26 mouse cellular contexts compared by ENCODE assay signal in genomic region chr17:80723092-80723491, GRCm38 (mm10). TPM values are rescaled to one million over a fixed set of nuclear protein-coding genes. Genes with fewer than 3 reads are reported as not detected.
DNase-seq lines count a peak whose midpoint lies in the region; TF ChIP-seq lines count a peak whose summit lies in the region.
"Had no signal": no experiment of that assay in that cellular context is flagged by ENCODE, and none has a peak within 500 bp of the region (broad histone marks: within the 10 kb centered on the region; RNA-seq: fewer than 3 reads in every experiment).

No protein-coding gene starts in this region.

- TF ChIP-seq CTCF in gastrocnemius, adult 2 months (IDR thresholded peaks at IDR 0.05): peak; percentile 28; the same call in 1 of the 2 replicates
- TF ChIP-seq CTCF in layer of hippocampus, adult 2 months (conservative IDR thresholded peaks at IDR 0.05): peak; percentile 48
- TF ChIP-seq CTCF in brain, embryonic 14.5 days (IDR thresholded peaks at IDR 0.05; ENCODE audit: borderline replicate concordance, extremely low read depth, insufficient read depth, insufficient read length): peak; percentile 30; the same call in 1 of the 2 replicates

- intact Hi-C loops in gastrocnemius, adult 2 months (cut with DNase I): no loop called here

- peak overlapping the region; percentile 11; the same call in 1 of the 2 replicates for H3K4me3 ChIP-seq in gastrocnemius, adult 2 months
- H3K4me3 ChIP-seq in layer of hippocampus, adult 2 months: no peak overlapping the region
- H3K4me3 ChIP-seq: forebrain, embryonic 13.5 days; heart, embryonic 12.5 days; hindbrain, embryonic 13.5 days; midbrain, embryonic 15.5 days; myocyte; neural tube, embryonic 13.5 days had no signal

- no peak for DNase-seq in gastrocnemius, adult 2 months
- no peak for DNase-seq in gastrocnemius, postnatal 10 days
- DNase-seq in layer of hippocampus, adult 2 months (ENCODE audit: low spot score in 2 of 2): no peak
- DNase-seq in layer of hippocampus, postnatal 25 days (ENCODE audit: extremely low spot score in 1 of 2, low spot score in 1 of 2): no peak
- peak; percentile 50 for DNase-seq in R1 (ENCODE audit: low read depth, low spot score)
- no peak for DNase-seq in brain, embryonic 14.5 days (ENCODE audit: low read depth)
- no peak for DNase-seq in kidney, postnatal 10 days
- DNase-seq: adrenal gland, adult 8-10 months; B cell, adult 2 months; cerebellum, postnatal 10 days; gastrocnemius, postnatal 14 days; heart, adult 11 months; heart, postnatal 14 days; left cerebral cortex, postnatal 4 days; lung, adult 18-20 months; lung, postnatal 4 days; retina, postnatal 1 day; right cerebral cortex, postnatal 25 days; spleen, adult 18-20 months had no signal

- H3K27ac ChIP-seq in gastrocnemius, adult 2 months: no peak overlapping the region
- no peak overlapping the region for H3K27ac ChIP-seq in layer of hippocampus, adult 2 months
- H3K27ac ChIP-seq: forebrain, embryonic 13.5 days; hindbrain, embryonic 13.5 days; midbrain, embryonic 15.5 days; neural tube, embryonic 13.5 days had no signal

- TF ChIP-seq POLR2A in brain, embryonic 14.5 days (IDR thresholded peaks at IDR 0.05; ENCODE audit: borderline replicate concordance, extremely low read depth, insufficient read depth, insufficient read length, poor library complexity, severe bottlenecking): no peak

RNA-seq across cellular contexts. Expression of gene Map4k3, which starts 5.2 kb away (rescaled TPM):
- 10 to 100 TPM; 11.9 to 17.5 TPM for total RNA-seq in gastrocnemius, adult 2 months (2021)
- 10 to 100 TPM; 21.8 to 28.5 TPM for total RNA-seq in gastrocnemius, postnatal 10 days (2021)
- 10 to 100 TPM; 92.9 to 94.1 TPM for total RNA-seq in layer of hippocampus, adult 2 months (2021)
- 10 to 100 TPM; 87.8 to 88.7 TPM for total RNA-seq in layer of hippocampus, postnatal 25 days (2021)
- polyA plus RNA-seq in brain, embryonic 14.5 days (2012; rRNA removed): 49.8 and 55.3 TPM in 2 replicates
- polyA plus RNA-seq: G1E had no signal
